Mouse (Mus musculus) G1E (cell line): ENCODE measurements around the gene Fam81a. TPM values are rescaled to one million over a fixed set of nuclear protein-coding genes. Genes with fewer than 3 reads are reported as not detected.

Experiments
- ATAC-seq: 2 replicates; pipeline ENCODE4 v1.8.0; 2016; ENCODE audit warnings: mild to moderate bottlenecking; ENCODE audit not compliant: insufficient number of reproducible peaks, poor library complexity, low FRiP score, severe bottlenecking; ENCODE audit errors: extremely low read depth
- DNase-seq: peaks from one replicate; pipeline ENCODE4 v3.0.0; 2012; ENCODE audit warnings: low spot score
- H3K27me3 ChIP-seq: 2 replicates; pipeline ENCODE4 v1.6.1; 2012; ENCODE audit warnings: mild to moderate bottlenecking, low read length, inconsistent platforms; ENCODE audit not compliant: insufficient read depth
- H3K36me3 ChIP-seq: replicated peaks from 2 replicates; pipeline ENCODE3; 2012; ENCODE audit warnings: mild to moderate bottlenecking, inconsistent platforms
- H3K4me1 ChIP-seq: 2 replicates; pipeline ENCODE4 v1.6.1; 2012; ENCODE audit warnings: low read depth, low read length, inconsistent platforms, mixed read lengths; ENCODE audit not compliant: insufficient read depth
- H3K4me3 ChIP-seq: 2 replicates; pipeline ENCODE4 v1.5.1; 2012; ENCODE audit warnings: low read depth, mild to moderate bottlenecking, inconsistent platforms, low read length, moderate library complexity, mixed read lengths
- H3K9me3 ChIP-seq: replicated peaks from 2 replicates; pipeline ENCODE4 v1.6.1; 2012; ENCODE audit warnings: inconsistent platforms
- CTCF ChIP-seq: IDR thresholded peaks from 2 replicates; pipeline ENCODE4 v1.5.1; 2012; ENCODE audit warnings: low read depth, low read length, inconsistent platforms, mixed read lengths
- GATA1 ChIP-seq: IDR thresholded peaks from 2 replicates; pipeline ENCODE4 v1.6.1; 2012; ENCODE audit warnings: borderline replicate concordance, low read length, inconsistent platforms, mixed read lengths
- GATA2 ChIP-seq: IDR thresholded peaks from 2 replicates; pipeline ENCODE4 v1.6.1; 2012; ENCODE audit warnings: low read depth, low read length, inconsistent platforms, borderline replicate concordance
- POLR2AphosphoS5 ChIP-seq: IDR thresholded peaks from 2 replicates; pipeline ENCODE4 v1.6.1; 2012; ENCODE audit warnings: low read depth, low read length, inconsistent platforms; ENCODE audit not compliant: insufficient replicate concordance
- TAL1 ChIP-seq: conservative IDR thresholded peaks from 2 replicates; pipeline ENCODE4 v1.6.1; 2012; ENCODE audit warnings: low read depth, low read length, inconsistent platforms, mixed read lengths
- polyA plus RNA-seq: library from polyadenylated mRNA; stranded (reverse); fragments of >175 nt; gene quantifications from 2 replicates; pipeline ENCODE4 v1.2.3, GENCODE M21; 2012
- total RNA-seq, 2 experiments: library from RNA; stranded (forward) in 1 of 2; stranded (reverse) in 1 of 2; fragments of 200-1000 nt in 1 of 2; fragments of >200 nt in 1 of 2; fragmentation: Nextera tagmentation in 1 of 2; gene quantifications; 2 replicates each; pipeline ENCODE4 v1.2.3; 2014 to 2017

Gene Fam81a
- total and polyA plus RNA-seq, 3 experiments, result not detected

DNA sequence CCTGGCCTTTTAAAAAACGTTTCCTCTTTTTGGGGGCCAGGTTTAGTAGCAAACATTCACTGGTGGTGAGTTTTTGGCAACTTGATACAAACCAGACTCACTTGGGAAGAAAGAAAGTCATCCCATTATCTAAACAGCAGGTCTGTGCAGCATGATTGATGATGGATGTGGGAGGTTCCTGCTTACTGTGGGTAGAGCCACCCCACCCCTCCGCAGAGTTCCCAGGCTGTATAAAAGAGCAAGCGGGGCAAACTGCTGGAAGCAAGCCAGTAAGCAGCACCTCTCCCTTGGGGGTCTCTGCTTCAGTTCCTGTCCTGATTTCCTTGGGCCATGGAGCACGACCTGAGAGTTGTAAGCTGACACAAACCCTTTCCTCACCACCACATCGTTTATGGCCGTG lies 56.3 kb downstream of the Fam81a start:
- no peak for DNase-seq
- ATAC-seq, result no peak
- H3K36me3 ChIP-seq, result no peaks in the 10 kb centered on the region
- H3K27me3 ChIP-seq, result no peaks in the 10 kb centered on the region; the same call in 1 of the 2 replicates
- no peak for TF ChIP-seq GATA1
- TF ChIP-seq TAL1, result no peak
- TF ChIP-seq GATA2, result no peak
- no peak for TF ChIP-seq CTCF
- TF ChIP-seq POLR2AphosphoS5, result no peak
- no peaks in the 10 kb centered on the region for H3K9me3 ChIP-seq
- no peak overlapping the region for H3K4me3 ChIP-seq
- peaks cover 8% of the 10 kb centered on the region for H3K4me1 ChIP-seq

DNA sequence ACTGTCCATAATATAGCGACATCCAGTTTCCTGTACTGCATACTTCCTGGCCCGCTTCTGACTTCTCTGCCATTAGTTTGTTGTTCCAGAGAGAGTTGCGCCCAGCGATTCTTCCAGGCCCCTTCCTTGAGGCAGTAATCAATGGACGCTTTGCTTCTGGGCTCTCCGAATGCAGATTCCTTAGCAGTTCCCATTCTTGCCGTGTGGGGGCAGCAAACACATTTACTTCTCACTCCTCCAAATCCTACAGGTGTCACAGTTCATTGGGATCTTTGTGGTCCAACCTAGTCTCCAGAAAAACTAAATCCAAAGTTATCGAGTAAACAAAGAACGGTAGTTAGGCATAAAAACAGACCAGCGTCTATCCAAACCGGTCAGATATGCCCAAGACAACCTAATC lies 58.3 kb downstream of the Fam81a start:
- H3K27me3 ChIP-seq, result peaks cover 3% of the 10 kb centered on the region
- TF ChIP-seq TAL1, result no peak
- 0 out of 2 replicates have a peak, but pooled peaks have one; percentile 18 for TF ChIP-seq CTCF
- TF ChIP-seq GATA1, result no peak
- TF ChIP-seq POLR2AphosphoS5, result no peak
- DNase-seq (no peak), ATAC-seq (no peak)
- H3K36me3 ChIP-seq, result no peaks in the 10 kb centered on the region
- peaks cover 15% of the 10 kb centered on the region for H3K4me1 ChIP-seq
- no peaks in the 10 kb centered on the region for H3K9me3 ChIP-seq
- H3K4me3 ChIP-seq, result no peak overlapping the region

DNA sequence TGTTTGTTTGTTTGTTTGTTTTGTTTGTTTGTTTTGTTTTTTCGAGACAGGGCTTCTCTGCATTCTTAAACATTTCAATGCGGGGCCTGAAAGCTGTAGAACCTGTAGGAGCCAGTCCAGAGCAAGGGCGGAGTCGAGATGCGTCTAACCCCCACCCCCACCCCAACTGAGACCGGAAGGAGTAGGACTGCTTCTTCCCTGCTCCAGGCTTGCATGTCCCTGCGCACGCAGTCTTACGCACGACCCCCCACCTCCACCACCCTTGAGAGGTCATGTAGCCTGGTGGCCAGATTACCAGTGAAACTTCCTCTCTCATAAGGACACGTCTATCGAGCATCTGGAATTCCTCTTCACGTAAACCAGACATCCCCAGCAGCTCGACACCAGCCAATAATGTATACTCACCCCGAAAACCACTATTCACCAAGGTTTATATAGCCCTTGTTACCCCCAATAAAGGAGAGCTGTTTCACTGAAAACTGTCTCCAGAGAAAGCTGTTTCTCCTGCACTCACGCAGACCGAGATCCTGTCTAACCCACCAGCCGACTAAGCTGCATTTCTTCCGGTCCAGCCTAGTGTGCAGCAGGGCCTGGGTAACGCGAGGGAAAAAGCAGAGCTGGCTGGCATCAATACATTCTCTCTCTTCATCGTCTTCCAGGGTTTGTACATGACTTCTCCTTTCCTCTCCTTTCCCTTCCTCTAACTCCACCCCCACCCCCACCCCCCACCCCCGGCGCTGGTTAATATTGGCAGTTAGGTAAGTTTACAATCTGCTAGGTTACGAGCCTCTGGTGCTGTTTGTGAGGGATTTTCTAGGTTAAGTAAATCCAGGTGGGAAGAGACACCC lies 59.8 kb downstream of the Fam81a start:
- no peak for ATAC-seq
- no peak overlapping the region for H3K4me3 ChIP-seq

DNA sequence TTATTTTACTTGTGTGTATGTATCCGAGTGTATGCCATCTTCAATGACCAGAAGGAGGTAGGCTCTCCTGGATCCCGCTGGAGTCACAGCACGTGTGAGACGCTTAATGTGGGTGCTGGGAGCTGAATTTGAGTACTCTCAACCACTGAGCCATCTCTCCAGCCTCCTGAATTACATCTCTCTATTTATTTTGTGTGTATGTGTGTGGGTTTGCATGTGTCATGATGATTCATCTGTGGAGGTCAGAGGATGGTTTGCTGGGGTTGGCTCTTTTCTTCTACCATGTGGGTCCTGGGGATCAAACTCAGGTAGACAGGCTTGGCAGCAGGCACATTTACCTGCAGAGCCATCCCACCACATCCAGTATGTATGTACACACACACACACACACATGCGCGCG lies 60.6 kb downstream of the Fam81a start:
- H3K4me1 ChIP-seq, result peaks cover 17% of the 10 kb centered on the region

More for the DNA sequence above, 59.8 kb downstream of the Fam81a start:
- Histone ChIP-seq H3K9me3 (no peaks in the 10 kb centered on the region), H3K4me1 (peaks cover 17% of the 10 kb centered on the region), H3K36me3 (no peaks in the 10 kb centered on the region), H3K27me3 (peaks cover 9% of the 10 kb centered on the region)
- no peak for DNase-seq
- no peak for TF ChIP-seq GATA2
- no peak for TF ChIP-seq GATA1
- no peak for TF ChIP-seq POLR2AphosphoS5
- no peak for TF ChIP-seq TAL1
- TF ChIP-seq CTCF, result no peak

DNA sequence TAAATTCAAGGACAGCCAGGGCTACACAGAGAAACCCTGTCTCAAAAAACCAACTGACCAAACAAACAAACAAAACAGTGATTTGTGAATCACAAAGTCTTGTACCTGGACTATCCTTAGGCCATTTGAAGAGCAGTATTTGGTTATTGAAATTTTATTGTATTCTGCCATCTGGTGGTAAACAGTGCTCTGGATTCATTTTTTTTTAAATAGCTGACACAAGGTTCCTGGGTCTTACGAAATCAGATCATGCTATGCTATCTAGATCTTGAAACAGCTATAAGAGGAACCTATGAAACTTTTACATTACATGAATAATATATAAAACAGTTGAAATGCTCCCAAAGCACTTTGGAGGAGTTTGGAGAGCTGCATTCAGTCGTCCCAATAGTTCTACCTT lies 61.4 kb downstream of the Fam81a start:
- Histone ChIP-seq H3K27me3 (peaks cover 20% of the 10 kb centered on the region), H3K4me1 (peaks cover 17% of the 10 kb centered on the region), H3K36me3 (no peaks in the 10 kb centered on the region), H3K4me3 (no peak overlapping the region), H3K9me3 (no peaks in the 10 kb centered on the region)
- TF ChIP-seq GATA1 (no peak), CTCF (no peak), TAL1 (no peak), GATA2 (no peak), POLR2AphosphoS5 (no peak)
- DNase-seq, result no peak
- ATAC-seq, result no peak

More for the DNA sequence above, 60.6 kb downstream of the Fam81a start:
- Histone ChIP-seq H3K36me3 (no peaks in the 10 kb centered on the region), H3K9me3 (no peaks in the 10 kb centered on the region), H3K27me3 (peaks cover 14% of the 10 kb centered on the region), H3K4me3 (no peak overlapping the region)
- DNase-seq (no peak), ATAC-seq (no peak)
- TF ChIP-seq CTCF (no peak), GATA1 (no peak), GATA2 (no peak), POLR2AphosphoS5 (no peak), TAL1 (no peak)

DNA sequence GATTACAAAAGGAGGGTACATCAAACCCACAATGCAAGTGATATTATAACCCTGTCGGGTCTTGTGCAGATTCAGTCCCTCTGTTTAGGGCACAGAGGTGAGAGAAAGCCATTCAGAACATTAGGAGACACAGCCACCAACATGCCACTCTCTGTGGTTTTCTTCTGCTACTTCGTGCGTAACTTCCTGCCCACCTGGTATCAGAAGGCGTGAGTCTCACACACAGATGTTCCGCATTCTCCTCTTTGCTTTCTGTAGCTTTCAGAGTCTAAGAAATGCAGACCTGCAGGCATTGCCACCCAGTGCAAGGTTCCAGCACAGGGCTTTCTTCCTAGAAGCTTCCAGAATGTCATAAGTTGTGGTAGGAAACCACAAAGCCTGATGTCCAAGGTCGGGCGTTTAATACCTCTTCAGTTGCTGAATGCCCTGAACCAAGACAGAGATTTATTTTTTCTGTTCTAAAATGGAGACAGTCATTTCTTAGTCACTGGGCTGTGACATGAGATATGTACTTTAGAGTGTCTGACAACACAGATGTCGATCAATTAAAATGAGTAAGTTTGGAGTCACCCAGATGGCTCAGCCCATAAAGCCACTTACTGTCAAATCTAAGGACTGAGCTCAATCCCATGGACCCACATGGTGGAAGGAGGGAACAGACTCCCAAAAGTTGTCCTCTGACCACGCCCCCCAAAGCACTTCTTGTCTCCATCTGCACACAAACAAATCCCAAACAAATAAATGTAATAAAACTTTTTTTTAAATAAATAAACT lies 62.1 kb downstream of the Fam81a start:
- Histone ChIP-seq H3K27me3 (peaks cover 23% of the 10 kb centered on the region), H3K9me3 (no peaks in the 10 kb centered on the region), H3K4me1 (peaks cover 17% of the 10 kb centered on the region), H3K4me3 (no peak overlapping the region), H3K36me3 (no peaks in the 10 kb centered on the region)
- ATAC-seq (no peak), DNase-seq (no peak)
- no peak for TF ChIP-seq GATA1
- no peak for TF ChIP-seq GATA2
- TF ChIP-seq TAL1, result no peak
